Mouse (Mus musculus) bone marrow macrophage, adult 2 months (primary cell): ENCODE data around the gene Ormdl2.

Experiments used
- CTCF ChIP-seq: IDR thresholded peaks from 2 replicates; pipeline ENCODE4 v1.5.1; 2012; ENCODE audit warnings: low read depth, mild to moderate bottlenecking, low read length, moderate library complexity
- POLR2A ChIP-seq: IDR thresholded peaks from 2 replicates; pipeline ENCODE4 v1.6.1; 2012; ENCODE audit warnings: mild to moderate bottlenecking, low read depth, low read length, borderline replicate concordance

DNA sequence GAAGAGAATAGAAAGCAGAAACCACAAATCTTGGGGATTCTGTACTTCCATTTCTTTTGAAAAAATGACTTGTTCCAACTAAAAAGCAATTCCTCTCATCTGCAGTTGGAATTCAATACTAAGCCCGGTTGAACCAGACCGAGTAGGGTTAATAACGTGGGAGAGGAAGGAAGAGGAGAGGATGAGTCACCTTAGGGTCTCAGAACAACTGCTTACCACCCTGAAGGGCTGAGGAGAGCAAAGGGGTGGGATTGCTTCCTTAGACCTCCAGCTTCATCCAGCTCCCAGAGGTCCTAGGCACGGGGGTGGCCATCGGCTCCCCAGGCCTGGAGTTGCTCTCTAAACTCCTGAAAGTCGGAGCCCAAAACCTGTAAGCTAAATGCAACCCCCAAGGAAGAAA is 18.1 kb downstream of the Ormdl2 start:
- TF ChIP-seq POLR2A: no peak
- no peak for TF ChIP-seq CTCF
